Mouse (Mus musculus): ENCODE data around the gene Crybg2.
A peak's percentile ranks its signal among the peaks of the same experiment; 100 is the strongest.

Gene Crybg2

GRCm38 (mm10) chr4:134060135-134060865 lies at the start of gene Crybg2:
Gene Crybg2, plus strand, starts transcription at chr4:134060815.
- no peak for DNase-seq

DNA sequence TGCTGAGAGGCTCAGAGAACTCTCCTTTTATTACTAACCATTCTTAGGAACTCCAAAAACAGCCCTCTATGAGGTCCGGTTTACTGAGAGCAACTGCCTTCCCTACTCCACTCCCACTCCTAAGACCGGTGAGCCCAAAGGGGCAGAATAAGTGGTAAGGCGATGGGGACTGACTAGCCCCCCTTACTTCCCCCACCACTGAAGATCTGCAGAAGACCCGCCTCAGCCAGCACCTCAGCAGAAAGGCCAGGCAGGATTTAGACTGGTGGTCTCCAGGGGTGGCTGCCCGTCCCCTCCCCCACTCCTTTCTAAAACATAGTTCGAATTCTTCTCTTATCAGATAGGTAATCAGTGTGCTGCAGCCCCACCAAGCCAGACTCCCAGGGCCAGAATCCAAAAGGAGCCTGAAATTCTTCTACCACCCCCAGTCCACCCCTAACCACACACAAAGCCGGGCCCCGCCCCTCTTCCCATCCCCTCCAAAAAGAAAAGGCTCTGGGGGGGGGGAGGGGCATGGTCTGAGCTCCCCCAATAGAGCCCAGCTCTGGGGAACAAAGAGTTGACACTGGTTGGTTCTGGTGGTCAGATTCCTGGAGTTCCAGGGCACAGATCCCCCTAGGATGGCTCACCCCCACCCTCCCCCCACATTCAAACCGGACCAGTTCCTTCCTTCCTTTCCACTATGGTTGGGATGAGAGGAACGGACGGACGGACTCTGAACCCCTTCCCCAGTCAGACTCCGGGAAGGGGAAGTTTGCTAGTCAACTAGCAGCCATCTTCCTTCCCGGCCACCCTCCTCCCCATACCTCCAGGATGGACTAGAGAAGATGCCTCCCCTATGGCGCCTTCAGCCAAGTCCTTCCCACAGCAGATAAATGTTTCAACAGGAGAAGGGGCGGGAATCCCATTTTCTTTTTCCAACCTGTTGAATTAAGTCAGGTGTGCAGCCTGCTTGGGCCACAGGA lies 48.9 kb upstream of the Crybg2 start:
- no peak for DNase-seq

GRCm38 (mm10) chr4:134012858-134013528 lies 47.6 kb upstream of the Crybg2 start:
- no peak for DNase-seq

DNA sequence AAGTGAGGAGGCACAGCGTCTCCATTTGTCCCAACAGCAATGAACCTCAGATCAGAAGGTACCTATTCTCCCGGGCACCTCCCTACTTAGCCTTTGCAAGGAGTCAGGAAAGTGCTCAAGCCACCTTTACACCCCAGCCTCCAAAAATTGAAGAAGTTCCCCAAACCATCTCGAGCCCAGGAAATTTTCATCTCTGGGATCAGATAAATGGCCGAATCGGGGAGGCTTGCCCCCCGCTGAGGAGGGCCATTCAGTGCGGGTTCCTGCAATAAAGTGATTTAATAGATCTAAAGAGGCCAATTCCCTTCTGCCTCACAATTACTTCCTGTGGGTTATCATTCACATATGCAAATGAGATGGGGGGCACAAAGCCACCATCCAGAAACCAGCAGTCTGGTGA lies 44.4 kb upstream of the Crybg2 start:
- DNase-seq, result no peak

DNA sequence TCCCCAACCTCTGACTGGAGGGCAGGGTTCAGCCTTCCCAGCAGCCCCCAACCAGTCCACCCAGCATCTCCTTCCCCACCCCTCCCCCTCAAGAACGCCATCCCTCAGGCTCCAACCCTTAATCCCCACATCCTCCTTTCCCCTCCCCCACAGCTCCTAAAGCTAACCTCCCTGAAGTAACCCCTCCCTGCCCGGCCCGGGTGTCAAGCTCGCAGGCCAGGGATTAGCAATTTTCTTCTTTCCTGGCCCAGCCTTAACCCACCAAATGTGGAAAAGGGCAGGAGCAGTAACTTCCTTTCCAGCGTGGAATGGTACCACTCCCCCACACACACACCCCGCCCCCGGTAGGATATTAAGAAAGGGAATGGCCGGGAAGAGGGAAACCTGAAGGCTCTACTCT lies 43.8 kb upstream of the Crybg2 start:
- DNase-seq, result no peak

GRCm38 (mm10) chr4:134017201-134017865 lies 43.3 kb upstream of the Crybg2 start:
- no peak for DNase-seq

DNA sequence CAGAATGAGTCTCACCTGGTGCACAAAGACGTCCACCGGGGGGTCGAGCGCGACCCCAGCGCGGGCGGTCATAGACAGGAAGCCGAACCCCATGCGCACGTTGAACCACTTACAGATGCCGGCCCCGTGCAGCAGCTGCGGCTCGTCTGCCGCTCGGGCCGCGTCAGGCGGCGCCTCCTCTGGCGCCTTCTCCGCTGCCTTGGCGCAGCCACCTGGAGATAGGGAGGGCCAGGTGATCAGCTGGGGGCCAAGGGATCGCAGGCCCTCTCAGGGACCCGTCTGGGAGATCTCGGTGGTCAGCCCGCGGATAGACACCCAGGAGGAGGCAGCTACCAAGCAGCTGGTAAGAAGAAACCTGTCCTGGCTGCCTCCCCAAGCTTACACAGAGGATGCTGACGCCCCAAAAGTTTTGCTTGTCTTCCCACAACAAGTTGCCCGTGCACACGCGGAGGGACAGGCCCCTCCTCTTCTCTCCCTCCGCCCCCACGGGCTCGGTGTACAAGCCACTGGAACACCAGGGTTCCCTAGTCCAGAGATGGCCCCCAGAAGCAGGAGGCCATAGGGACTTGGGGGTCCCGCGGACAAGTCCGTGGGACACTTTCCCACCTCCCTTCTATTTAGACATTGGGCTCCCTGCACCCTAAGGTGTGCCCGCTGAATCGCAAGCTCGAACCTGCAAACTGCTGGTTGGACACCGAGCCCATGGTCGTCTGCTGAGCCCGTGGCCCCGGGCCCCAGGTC lies 42.4 kb upstream of the Crybg2 start:
- DNase-seq, result no peak

GRCm38 (mm10) chr4:134018779-134019145 lies 41.9 kb upstream of the Crybg2 start, which contains the start of gene Lin28a:
Gene Lin28a, minus strand, starts transcription at chr4:134018841.
- DNase-seq, result no peak

GRCm38 (mm10) chr4:134019210-134019609 lies 41.4 kb upstream of the Crybg2 start:
- no peak for DNase-seq

DNA sequence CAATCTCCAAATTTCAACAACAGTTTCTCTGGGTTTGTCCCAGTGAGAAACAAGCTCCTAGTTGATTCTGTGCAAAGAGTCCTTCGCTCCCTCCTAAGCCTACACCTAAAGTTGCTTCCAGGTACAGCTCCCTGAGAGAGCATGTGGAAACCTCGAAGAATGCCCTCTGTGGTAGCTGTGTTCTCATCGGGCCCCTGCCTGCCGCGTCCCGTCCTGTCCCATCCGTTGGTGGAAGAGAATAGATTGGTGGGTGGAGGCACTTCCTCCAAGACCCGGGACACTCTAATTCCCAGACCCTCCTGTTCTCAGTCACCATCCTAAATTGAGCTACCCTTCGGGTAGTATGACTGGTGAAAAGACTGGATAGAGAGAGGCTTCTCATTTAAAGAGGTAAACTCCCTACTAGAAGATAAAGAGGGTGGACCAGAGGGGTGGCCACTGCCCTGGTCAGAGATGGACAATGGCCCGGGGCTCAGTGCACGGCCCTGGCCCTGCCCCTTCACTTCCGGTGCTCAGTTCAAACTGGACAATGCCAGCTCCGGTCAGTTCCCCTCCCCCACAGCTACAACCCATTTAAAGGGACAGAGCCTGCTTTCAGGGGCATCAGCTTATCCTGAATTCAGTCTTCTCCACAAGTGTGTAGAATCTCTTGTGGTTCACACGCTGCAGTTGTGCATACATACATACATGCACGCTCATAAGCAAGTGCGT lies 40.8 kb upstream of the Crybg2 start:
- DNase-seq, result no peak

DNA sequence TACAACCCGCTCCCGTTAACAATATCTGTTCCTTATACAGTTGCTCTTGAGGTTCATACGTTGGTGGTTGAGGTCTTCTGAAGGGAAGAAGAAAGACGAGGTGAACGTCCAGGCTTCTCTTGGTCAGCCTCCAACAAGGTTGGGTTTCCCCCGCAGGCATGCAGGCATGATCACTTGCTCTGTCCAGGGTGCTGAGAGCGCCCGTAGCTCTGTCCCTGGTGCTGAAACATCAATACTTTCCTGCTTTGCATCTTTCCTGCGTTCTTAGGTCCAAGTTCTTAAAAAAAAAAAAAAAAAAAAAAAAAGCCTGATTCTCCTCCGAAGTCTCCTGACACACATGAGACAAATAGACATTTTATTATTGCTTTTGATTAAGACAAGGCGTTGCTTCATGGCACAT lies 40.0 kb upstream of the Crybg2 start:
- peak; percentile 83 for DNase-seq

DNA sequence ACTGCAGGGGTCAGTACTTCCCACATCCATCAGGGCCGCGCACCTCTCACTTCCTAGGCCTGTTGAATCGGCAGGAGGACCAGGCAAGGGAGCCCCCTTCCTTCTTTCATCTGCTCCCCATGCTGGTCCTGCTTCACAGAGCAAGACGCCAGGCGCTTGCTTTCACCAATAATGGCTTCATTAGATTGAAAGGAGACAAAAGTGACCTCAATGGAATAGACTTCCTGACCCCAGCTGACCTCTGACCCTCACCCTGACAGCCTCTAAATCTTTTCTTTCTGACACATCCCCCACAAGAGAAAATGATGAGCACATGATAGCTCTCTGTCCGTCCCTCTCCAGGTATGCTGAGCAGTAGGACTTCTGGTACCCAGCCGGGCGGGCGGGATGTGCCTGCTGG lies 34.8 kb upstream of the Crybg2 start:
- DNase-seq, result no peak

GRCm38 (mm10) chr4:134035953-134036352 lies 24.7 kb upstream of the Crybg2 start:
- DNase-seq, result peak; percentile 75

DNA sequence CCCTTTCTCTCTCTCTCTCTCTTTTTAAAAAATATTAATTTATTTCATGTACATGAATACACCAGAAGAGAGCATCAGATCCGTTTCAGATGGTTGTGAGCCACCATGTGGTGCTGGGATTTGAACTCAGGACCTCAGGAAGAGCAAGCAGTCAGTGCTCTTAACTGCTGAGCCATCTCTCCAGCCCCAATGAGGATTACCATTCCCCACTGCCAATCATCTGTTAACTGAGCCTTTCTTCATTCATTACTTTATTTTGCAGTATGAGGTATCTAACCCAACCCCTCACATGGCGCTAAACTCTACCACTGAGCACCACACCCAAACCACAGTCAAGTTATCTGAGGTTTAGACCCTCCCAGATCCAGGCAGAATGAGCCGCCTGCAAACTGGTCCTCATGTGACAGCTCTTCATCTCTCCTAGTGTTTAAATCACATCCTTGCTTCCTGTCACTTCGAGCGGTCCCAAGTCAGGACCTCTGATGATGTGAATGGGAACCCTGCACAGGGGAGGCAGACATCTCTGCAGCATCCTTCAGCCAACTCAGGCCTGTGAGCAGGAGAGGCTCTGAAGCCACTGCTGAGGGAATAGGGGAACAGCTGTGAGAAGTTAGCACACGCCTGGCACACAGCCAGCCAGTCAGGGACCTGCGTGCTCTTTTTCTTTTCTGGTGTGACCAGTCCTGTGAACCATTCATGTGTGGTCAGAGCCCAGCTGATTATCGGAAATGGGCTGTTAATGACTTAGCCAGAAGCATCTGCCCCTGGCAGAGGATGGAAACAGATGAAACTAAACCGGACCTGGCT lies 19.1 kb upstream of the Crybg2 start:
- peak; percentile 46 for DNase-seq

DNA sequence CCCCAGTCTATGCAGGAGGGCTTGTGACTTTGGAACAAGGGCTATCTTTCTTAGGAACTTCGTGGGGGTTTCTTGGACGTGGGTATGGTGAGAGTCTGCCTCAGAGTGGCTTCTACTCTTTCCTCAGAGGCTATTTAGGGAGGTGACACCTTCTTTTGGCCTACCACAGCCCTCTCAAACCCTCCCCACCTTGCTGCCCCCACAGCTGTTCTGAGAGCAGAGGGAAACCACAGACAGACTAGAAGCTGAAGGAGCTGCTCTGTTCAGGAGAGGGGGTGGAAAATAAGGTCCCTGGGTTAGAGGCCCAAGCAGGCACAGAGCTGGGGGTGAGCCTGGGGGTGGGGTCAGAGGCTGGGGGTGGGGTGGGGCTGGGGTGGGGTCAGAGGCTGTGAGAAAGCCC lies 17.6 kb upstream of the Crybg2 start:
- DNase-seq, result no peak

GRCm38 (mm10) chr4:134047648-134048047 lies 13.0 kb upstream of the Crybg2 start:
- DNase-seq, result no peak

DNA sequence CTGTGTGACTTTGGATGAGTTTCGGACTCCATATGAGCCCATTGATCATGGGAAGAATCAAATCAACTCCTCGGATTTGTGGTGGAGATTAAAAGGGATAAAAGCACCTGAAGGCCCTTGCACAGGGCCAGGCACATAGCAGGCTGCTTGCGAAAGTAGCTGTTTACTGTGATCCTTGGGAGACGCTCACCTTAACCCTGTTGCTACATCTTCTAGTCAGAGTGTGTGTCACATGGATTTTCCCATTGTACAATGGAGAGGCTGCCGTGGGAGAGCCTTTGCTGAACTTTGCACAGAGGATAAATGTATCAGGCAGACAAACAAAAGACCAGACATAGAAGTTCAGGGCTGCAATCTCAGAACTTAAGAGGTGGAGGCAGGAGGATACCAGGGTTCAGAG lies 8.7 kb upstream of the Crybg2 start:
- no peak for DNase-seq

DNA sequence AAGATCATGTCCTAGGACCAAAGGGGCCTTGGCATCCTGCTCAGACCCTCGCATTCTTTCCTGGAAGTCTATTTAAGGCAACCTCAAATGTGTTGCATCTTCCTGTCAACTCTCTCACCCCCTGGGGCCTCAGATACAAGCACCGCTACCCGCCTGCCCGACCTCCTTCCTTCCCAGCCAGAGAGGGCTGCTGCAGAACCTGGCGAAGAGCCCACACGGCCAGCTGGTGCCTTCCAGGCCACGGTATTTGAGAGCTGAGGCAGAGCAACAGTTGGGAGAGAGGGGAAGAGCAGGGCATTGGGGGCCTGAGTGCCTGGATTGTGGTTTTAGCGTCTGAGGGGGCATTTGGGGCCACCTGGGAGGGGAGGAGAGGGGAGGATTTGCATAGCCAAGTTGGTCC lies 8.1 kb upstream of the Crybg2 start:
- peak; percentile 62 for DNase-seq

- DNase-seq, result no peak
These were observed 7.1 kb upstream of the Crybg2 start, which contains the start of gene Zfp683 for GRCm38 (mm10) chr4:134053538-134053937. Gene Zfp683, plus strand, starts transcription at chr4:134053838.

- DNase-seq, result no peak
These were observed 2.4 kb upstream of the Crybg2 start for GRCm38 (mm10) chr4:134058166-134058715.

Measured in lung, postnatal 10 days (tissue).